Mouse (Mus musculus): Measurements from ENCODE around the gene Pdcl.

- TF ChIP-seq CTCF (IDR thresholded peaks at IDR 0.05; ENCODE audit: borderline replicate concordance, control insufficient read depth, extremely low read depth, insufficient read depth, low read length, poor library complexity) (no peak), POLR2A (IDR thresholded peaks at IDR 0.05; ENCODE audit: control insufficient read depth, extremely low read depth, insufficient read depth, low read length, poor library complexity) (no peak)
Observed at GRCm38 (mm10) chr2:37355571-37355970, 3.6 kb downstream of the Pdcl start.

Measured in thymus, adult 2 months (tissue).